Mouse (Mus musculus) CH12F3 (cell line): ENCODE measurements around the gene Pex11a.

Experiments
- in situ Hi-C: fragments of 300-500 bp; cut with MboI; formaldehyde crosslinking; loops from 2 replicates; pipeline ENCODE4 v1.14.3; 2020; ENCODE audit warnings: low sequenced_read_pairs

Gene Pex11a

GRCm38 (mm10) chr7:79740279-79740678, 2.7 kb downstream of the Pex11a start:
- in situ Hi-C loops: no loop called here

- in situ Hi-C loops: no loop called here
Measured at GRCm38 (mm10) chr7:79738913-79739312, 4.0 kb downstream of the Pex11a start.

GRCm38 (mm10) chr7:79736511-79736910, 6.4 kb downstream of the Pex11a start:
- in situ Hi-C loops: no loop called here

GRCm38 (mm10) chr7:79734563-79734962, 8.4 kb downstream of the Pex11a start:
- in situ Hi-C loops: no loop called here

GRCm38 (mm10) chr7:79732622-79733021, 10.3 kb downstream of the Pex11a start, which contains the start of gene Plin1:
TSS of gene Plin1 (minus strand) at chr7:79732903.
- in situ Hi-C loops: no loop called here

- in situ Hi-C loops: no loop called here
Measured at GRCm38 (mm10) chr7:79731438-79731837, 11.5 kb downstream of the Pex11a start.

- in situ Hi-C loops: no loop called here
Measured at GRCm38 (mm10) chr7:79729743-79730370, 13.1 kb downstream of the Pex11a start.

GRCm38 (mm10) chr7:79729169-79729568, 13.8 kb downstream of the Pex11a start:
- in situ Hi-C loops: no loop called here

- in situ Hi-C loops: no loop called here
Measured at GRCm38 (mm10) chr7:79728219-79728618, 14.7 kb downstream of the Pex11a start.

- in situ Hi-C loops: no loop called here
Measured at GRCm38 (mm10) chr7:79727091-79727490, 15.8 kb downstream of the Pex11a start.

GRCm38 (mm10) chr7:79721386-79721977, 21.4 kb downstream of the Pex11a start:
- in situ Hi-C loops: no loop called here

- in situ Hi-C loops: no loop called here
Measured at GRCm38 (mm10) chr7:79715187-79715981, 27.5 kb downstream of the Pex11a start, which contains the start of gene Kif7. TSS of gene Kif7 (minus strand) at chr7:79715720.

GRCm38 (mm10) chr7:79710831-79711230, 32.1 kb downstream of the Pex11a start:
- in situ Hi-C loops: no loop called here

GRCm38 (mm10) chr7:79710130-79710607, 32.8 kb downstream of the Pex11a start:
- in situ Hi-C loops: no loop called here

GRCm38 (mm10) chr7:79705210-79705609, 37.7 kb downstream of the Pex11a start:
- in situ Hi-C loops: no loop called here

GRCm38 (mm10) chr7:79702755-79703154, 40.2 kb downstream of the Pex11a start:
- in situ Hi-C loops: no loop called here

- in situ Hi-C loops: no loop called here
Measured at GRCm38 (mm10) chr7:79696495-79696894, 46.4 kb downstream of the Pex11a start.
